Mouse (Mus musculus): ENCODE results near the gene Mymx. TPM values are rescaled to one million over a fixed set of nuclear protein-coding genes. Genes with fewer than 3 reads are reported as not detected.
"Not testable (repeated sequence)": the region's sequence is repeated elsewhere in the genome, so short reads cannot be mapped to it uniquely, and the experiment has no call there.

The Mymx gene
- total and polyA plus RNA-seq, 3 experiments: not detected

DNA sequence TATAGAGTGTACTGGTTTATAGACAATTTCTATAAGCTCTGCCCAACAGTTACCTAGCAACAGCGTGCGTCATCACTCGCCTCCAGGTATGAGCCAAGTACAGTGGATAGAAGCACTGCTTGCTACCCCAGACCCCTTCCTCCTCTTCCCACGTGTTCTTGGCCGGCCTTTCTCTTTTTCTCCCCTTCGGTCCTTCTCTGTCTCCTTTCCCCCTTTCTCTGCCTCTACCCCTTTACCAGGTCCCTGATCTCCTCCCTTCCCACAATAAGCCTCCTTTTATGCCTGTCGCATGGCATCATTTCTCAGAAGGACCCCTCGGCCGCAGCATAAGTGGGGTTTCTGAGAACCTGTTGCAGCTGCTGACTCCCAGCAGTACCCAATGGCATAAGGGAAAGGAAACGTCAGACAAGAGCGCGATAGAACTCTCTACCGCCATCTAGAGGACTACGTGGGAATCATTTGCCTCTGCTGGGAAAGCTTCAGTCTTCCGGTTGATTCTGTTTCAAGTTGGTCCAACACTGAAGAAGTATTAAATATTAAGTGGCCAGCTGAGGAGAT lies 24.8 kb upstream of the Mymx start (continued):
- TF ChIP-seq E2F4 (IDR thresholded peaks at IDR 0.05; ENCODE audit: insufficient replicate concordance, low read depth, low read length) (no peak), HCFC1 (IDR thresholded peaks at IDR 0.05; ENCODE audit: low read depth, low read length) (peak; percentile 38; the same call in 1 of the 2 replicates), ZKSCAN1 (IDR thresholded peaks at IDR 0.05; ENCODE audit: borderline replicate concordance, low read depth, low read length) (no peak), JUN (IDR thresholded peaks at IDR 0.05; ENCODE audit: insufficient read depth, low read depth, low read length) (no peak), CHD1 (IDR thresholded peaks at IDR 0.05; ENCODE audit: low read depth, low read length) (no peak), SMC3 (IDR thresholded peaks at IDR 0.05; ENCODE audit: low read depth, low read length) (peak; percentile 50), PAX5 (IDR thresholded peaks at IDR 0.05; ENCODE audit: low read length) (no peak), UBTF (IDR thresholded peaks at IDR 0.05; ENCODE audit: low read depth, low read length) (no peak), ELF1 (IDR thresholded peaks at IDR 0.05; ENCODE audit: low read depth, low read length) (peak; percentile 77), ZNF384 (IDR thresholded peaks at IDR 0.05; ENCODE audit: low read depth, low read length) (no peak)

DNA sequence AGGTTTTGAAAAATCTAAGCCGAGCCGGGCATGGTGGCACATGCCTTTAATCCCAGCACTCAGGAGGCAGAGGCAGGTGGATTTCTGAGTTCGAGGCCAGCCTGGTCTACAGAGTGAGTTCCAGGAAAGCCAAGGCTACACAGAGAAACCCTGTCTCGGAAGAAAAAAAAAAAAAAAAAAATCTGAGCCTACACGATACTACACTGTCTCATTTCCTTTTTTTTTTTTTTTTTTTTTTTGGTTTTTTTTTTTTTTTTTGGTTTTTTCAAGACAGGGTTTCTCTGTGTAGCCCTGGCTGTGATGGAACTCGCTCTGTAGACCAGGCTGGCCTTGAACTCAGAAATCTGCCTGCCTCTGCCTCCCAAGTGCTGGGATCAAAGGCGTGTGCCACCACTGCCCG lies 21.5 kb upstream of the Mymx start:
- H3K4me3 ChIP-seq (replicated peaks in 1 of 3; ENCODE audit: low read depth in 2 of 3, low read length in 2 of 3, poor library complexity in 1 of 3); H3K27ac ChIP-seq (ENCODE audit: insufficient read depth, low read depth); H3K36me3 ChIP-seq (replicated peaks in 1 of 2; ENCODE audit: control insufficient read depth in 1 of 2, insufficient read depth in 1 of 2, low read length in 1 of 2); H3K27me3 ChIP-seq (replicated peaks); H3K4me2 ChIP-seq (ENCODE audit: insufficient read depth, low read depth, poor library complexity, severe bottlenecking); H3K9ac ChIP-seq (ENCODE audit: insufficient read depth, low read depth); dilution Hi-C loops (cut with MboI; ENCODE audit: extremely low pct_ligation_motif_present, extremely low pct_unique_long_range_greater_than_20kb, low sequenced_read_pairs); DNase-seq (ENCODE audit: extremely low read depth); H3K9me3 ChIP-seq (replicated peaks; ENCODE audit: low read length); in situ Hi-C loops (cut with MboI; ENCODE audit: low pct_ligation_motif_present, low pct_unique_long_range_greater_than_20kb, low sequenced_read_pairs); H3K79me2 ChIP-seq (replicated peaks; ENCODE audit: control insufficient read depth, extremely low read depth, insufficient read depth, poor library complexity, severe bottlenecking): not testable (repeated sequence)
- H3K4me1 ChIP-seq (ENCODE audit: control insufficient read depth in 1 of 2, insufficient read depth in 2 of 2): peaks cover 7 to 35% of the 10 kb centered on the region in 2 experiments; a peak in 3 of 4 replicates
- TF ChIP-seq ZNF384 (IDR thresholded peaks at IDR 0.05; ENCODE audit: low read depth, low read length): peak; percentile 84

- Histone ChIP-seq H3K36me3 (replicated peaks in 1 of 2; ENCODE audit: control insufficient read depth in 1 of 2, insufficient read depth in 1 of 2, low read length in 1 of 2) (peaks cover 0 to 3% of the 10 kb centered on the region in 2 experiments), H3K4me1 (ENCODE audit: control insufficient read depth in 1 of 2, insufficient read depth in 2 of 2) (peaks cover 0 to 15% of the 10 kb centered on the region in 2 experiments; a peak in 2 of 4 replicates), H3K4me3 (replicated peaks in 1 of 3; ENCODE audit: low read depth in 2 of 3, low read length in 2 of 3, poor library complexity in 1 of 3) (peak overlapping the region; percentile 65 to 79 (median 76)), H3K9ac (ENCODE audit: insufficient read depth, low read depth) (peak overlapping the region; percentile 89), H3K9me3 (replicated peaks; ENCODE audit: low read length) (no peaks in the 10 kb centered on the region), H3K4me2 (ENCODE audit: insufficient read depth, low read depth, poor library complexity, severe bottlenecking) (peak overlapping the region; percentile 88), H3K79me2 (replicated peaks; ENCODE audit: control insufficient read depth, extremely low read depth, insufficient read depth, poor library complexity, severe bottlenecking) (no peaks in the 10 kb centered on the region), H3K27me3 (replicated peaks) (peaks cover 1% of the 10 kb centered on the region), H3K27ac (ENCODE audit: insufficient read depth, low read depth) (peak overlapping the region; percentile 43; the same call in 1 of the 2 replicates)
- TF ChIP-seq MEF2A (IDR thresholded peaks at IDR 0.05; ENCODE audit: borderline replicate concordance, low read depth, low read length) (peak; percentile 34; the same call in 1 of the 2 replicates), MAX (IDR thresholded peaks at IDR 0.05; ENCODE audit: low read length) (peak; percentile 16; the same call in 1 of the 2 replicates), HCFC1 (IDR thresholded peaks at IDR 0.05; ENCODE audit: low read depth, low read length) (no peak), USF1 (IDR thresholded peaks at IDR 0.05; ENCODE audit: low read depth, low read length) (peak; percentile 25; the same call in 1 of the 2 replicates), JUN (IDR thresholded peaks at IDR 0.05; ENCODE audit: insufficient read depth, low read depth, low read length) (no peak), IRF4 (IDR thresholded peaks at IDR 0.05; ENCODE audit: low read depth, low read length) (peak; percentile 59), JUND (conservative IDR thresholded peaks at IDR 0.05; ENCODE audit: low read depth, low read length) (no peak), EP300 (IDR thresholded peaks at IDR 0.05; ENCODE audit: low read length) (peak; percentile 19; the same call in 1 of the 2 replicates), MXI1 (IDR thresholded peaks at IDR 0.05; ENCODE audit: low read depth, low read length) (peak; percentile 62; the same call in 1 of the 2 replicates), ZNF384 (IDR thresholded peaks at IDR 0.05; ENCODE audit: low read depth, low read length) (no peak), SIN3A (IDR thresholded peaks at IDR 0.05; ENCODE audit: low read length) (no peak), TCF12 (IDR thresholded peaks at IDR 0.05; ENCODE audit: low read depth, low read length) (peak; percentile 40; the same call in 1 of the 2 replicates), ZC3H11A (IDR thresholded peaks at IDR 0.05; ENCODE audit: low read depth, low read length) (no peak), ELF1 (IDR thresholded peaks at IDR 0.05; ENCODE audit: low read depth, low read length) (0 out of 2 replicates have a peak, but pooled peaks have one; percentile 24)
- dilution Hi-C loops (cut with MboI; ENCODE audit: extremely low pct_ligation_motif_present, extremely low pct_unique_long_range_greater_than_20kb, low sequenced_read_pairs) (no loop called here), in situ Hi-C loops (cut with MboI; ENCODE audit: low pct_ligation_motif_present, low pct_unique_long_range_greater_than_20kb, low sequenced_read_pairs) (no loop called here)
- DNase-seq (ENCODE audit: extremely low read depth): no peak
Observed at GRCm38 (mm10) chr17:45619386-45620256, 17.7 kb upstream of the Mymx start.

Measured in CH12.LX (cell line).